Mouse (Mus musculus): ENCODE results near the gene Tnip3. TPM values are rescaled to one million over a fixed set of nuclear protein-coding genes. Genes with fewer than 3 reads are reported as not detected.
A peak's percentile ranks its signal among the peaks of the same experiment; 100 is the strongest.

The Tnip3 gene
- total RNA-seq, 2 experiments from 2014 or later: not detected

DNA sequence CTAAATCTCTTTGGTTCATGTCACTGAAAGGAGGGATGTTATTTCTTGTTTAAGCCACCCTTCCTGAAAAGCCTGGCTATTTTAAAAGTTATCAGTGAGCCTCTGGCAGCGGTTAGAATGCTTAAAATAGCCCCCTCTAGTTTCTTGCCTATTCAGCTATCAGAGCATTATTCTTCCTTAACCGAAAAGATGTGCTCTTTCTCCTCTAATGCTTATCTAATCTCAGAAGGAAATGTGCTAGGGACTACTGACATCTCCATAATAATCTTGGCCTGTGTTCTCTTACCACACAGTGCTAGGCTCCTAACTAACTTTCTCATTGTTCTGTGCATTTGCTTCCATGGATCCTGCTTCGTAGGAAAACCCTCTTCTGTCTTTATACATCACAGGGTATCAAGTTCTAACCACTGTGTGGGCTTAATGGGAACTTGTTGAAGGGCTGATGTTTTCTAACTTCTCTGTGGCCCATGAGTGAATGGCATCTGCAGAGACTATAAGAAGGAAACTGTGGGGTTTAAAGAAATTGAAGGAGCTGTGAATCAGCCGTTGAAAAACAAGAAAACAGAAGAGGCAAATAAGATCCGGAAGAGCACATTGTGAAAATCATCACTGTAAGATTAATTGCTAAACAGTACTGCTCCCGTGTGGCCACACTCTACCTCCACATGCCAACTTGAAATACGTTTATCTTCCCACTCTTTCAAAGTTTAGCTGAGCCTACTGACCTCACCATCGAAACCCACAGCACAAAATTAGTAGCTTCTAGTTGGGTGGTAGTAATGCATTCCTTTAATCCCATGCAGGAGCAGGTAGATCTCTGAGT, 53.2 kb downstream of the Tnip3 start:
- intact Hi-C loops (cut with DNase I): no loop called here
- no peak for DNase-seq (ENCODE audit: low spot score in 2 of 2)

DNA sequence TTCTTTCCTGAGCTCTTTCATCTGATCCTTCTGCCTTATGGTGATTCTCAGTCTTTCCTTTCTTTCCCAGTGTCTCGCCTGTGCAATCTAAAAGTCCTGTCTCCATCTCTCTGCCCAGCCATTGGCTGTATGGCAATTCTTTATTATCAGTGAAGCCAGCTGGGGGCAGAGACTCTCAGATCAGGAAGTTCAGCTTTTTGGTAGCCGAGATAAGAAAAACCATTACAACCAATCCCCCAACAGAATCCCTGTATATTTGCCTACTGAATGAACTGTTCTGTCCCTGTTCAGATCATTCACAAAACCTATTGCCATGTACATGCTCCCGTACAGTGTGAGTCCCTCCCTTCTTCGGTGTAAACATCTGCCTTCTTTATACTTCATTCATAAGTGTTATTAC, 57.9 kb downstream of the Tnip3 start:
- intact Hi-C loops (cut with DNase I): no loop called here
- no peak for DNase-seq (ENCODE audit: low spot score in 2 of 2)

DNA sequence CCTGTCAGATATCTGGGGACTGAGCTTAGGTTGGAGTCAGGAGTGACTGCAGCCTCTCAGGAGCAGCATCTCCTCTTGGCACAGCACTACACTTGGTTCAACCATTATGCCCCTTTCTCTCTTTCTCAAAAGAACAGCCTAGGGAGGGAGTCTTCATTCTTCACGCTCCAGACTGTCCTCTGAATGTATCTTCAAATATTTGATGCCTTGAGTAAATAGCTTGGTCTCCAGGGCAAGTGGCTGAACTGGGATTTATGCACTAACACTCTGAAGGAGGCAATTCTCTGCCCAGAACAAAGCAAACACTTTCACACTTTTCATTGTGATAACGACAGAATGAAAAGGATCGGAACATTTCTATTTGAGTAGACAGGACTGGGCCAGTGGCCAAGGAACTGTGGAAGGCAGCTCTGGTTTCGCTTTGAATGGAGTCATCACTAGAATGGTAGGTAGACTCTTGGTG, 59.8 kb downstream of the Tnip3 start:
- peak; percentile 62 to 77 for DNase-seq (ENCODE audit: low spot score in 2 of 2)
- intact Hi-C loops (cut with DNase I): no loop called here

DNA sequence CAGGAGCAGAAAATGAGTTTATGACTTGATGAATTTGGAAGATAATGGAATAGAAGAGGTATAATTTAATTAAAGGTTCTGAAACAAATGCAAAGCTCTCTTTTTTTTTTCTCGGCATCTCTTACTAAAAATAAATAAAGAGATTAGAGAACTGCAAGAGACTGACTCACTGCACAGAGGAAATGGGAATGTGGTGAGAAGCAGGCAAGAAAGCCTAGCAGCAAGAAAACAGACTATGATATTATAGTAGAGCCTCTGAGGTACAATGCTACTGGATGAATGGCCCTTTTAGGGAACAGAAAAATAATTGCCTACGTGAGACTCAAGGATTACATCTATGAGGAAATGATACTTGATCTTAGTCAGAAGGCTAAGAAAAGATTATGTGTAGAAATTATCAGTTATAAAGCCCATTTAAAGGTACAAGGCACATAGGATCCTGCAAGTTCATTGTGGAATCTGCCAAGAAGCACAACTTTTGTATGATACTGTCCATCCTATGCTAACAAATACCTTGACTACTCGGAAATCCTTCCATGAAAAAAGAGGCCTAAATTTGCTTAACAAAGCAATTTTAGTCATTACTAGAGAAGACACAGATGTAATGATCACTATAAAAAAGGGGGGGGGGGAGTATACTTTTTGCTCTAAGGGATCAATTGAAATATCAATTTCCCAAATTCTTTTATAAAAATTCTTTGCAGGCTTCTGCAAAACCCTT, 60.4 kb downstream of the Tnip3 start:
- intact Hi-C loops (cut with DNase I): no loop called here
- DNase-seq (ENCODE audit: low spot score in 2 of 2): no peak

DNA sequence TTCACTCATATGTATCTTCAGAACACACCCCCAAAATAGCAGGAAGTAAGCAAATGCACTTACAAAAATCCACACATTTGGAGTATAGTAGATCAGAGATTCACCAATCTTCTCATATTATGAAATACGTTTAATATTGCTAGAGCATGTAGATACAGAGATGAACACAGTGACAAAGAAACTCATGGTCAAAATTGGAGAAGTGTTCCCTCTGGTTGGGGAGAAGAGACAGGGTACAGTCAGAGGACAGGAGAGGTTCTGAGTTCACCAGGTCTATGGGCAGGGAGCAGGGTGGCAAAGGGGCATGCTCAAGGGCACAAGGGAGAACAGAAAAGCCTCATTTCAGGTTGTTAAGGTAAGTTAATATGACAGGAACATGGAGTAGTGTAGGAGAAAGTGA, 63.7 kb downstream of the Tnip3 start:
- DNase-seq (ENCODE audit: low spot score in 2 of 2): no peak
- intact Hi-C loops (cut with DNase I): no loop called here

DNA sequence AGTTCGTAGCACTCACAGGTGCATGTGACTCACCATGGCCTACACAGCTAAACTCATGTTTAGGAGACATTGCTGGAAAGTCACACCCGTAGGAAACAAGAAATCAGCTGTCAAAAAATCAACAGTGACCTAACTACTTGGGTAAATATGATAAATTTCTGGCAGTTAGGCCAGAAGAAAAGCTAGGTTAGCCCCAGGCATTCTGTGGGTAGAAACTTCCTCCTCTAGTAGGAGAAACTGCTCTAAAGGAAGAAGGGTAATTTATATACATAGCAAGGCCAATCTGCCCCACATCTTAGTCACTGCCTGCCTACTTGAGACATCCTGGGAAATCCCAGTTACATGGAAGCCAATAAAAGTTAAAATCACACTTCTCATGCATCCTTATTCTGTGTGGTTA, 64.9 kb downstream of the Tnip3 start:
- intact Hi-C loops (cut with DNase I): no loop called here
- no peak for DNase-seq (ENCODE audit: low spot score in 2 of 2)

DNA sequence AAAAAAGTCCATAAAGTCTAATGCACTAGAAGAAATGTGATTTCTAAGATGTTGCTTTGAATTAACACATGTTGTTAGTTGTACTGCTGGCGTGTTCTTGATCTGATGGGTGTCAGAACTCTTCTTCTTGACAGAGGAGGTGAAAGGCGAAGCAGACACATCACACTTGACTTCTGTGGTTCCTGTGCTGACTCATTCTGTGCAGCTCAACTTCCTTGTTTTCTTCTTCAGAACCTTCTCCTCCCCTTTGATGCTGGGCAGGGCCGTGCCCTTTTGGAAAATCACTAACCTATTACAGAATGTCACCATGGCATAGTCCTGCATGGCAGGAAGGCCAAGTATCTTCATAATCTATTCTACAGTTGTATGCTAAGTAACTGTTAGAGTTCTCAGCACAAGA, 69.1 kb downstream of the Tnip3 start:
- no peak for DNase-seq (ENCODE audit: low spot score in 2 of 2)
- intact Hi-C loops (cut with DNase I): no loop called here

DNA sequence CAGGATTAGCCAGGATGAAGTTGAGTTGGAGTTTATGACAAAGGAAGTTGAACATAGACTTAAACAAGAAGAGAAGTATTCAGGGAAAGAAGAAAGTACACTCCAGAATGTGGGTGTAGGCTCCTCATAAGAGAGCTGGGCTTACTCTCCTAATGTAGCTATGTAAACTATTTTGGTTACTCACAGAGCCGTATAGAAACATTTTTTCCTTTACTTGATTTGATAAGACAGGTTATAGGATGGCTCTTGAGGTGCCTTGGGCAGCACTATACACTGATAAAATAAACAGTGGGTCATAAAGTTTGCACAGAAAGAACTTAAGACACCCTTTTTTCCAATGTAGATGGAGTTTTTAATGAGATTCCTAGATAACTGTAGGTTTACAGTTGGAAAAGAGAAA, 70.3 kb downstream of the Tnip3 start:
- intact Hi-C loops (cut with DNase I): no loop called here
- no peak for DNase-seq (ENCODE audit: low spot score in 2 of 2)

DNA sequence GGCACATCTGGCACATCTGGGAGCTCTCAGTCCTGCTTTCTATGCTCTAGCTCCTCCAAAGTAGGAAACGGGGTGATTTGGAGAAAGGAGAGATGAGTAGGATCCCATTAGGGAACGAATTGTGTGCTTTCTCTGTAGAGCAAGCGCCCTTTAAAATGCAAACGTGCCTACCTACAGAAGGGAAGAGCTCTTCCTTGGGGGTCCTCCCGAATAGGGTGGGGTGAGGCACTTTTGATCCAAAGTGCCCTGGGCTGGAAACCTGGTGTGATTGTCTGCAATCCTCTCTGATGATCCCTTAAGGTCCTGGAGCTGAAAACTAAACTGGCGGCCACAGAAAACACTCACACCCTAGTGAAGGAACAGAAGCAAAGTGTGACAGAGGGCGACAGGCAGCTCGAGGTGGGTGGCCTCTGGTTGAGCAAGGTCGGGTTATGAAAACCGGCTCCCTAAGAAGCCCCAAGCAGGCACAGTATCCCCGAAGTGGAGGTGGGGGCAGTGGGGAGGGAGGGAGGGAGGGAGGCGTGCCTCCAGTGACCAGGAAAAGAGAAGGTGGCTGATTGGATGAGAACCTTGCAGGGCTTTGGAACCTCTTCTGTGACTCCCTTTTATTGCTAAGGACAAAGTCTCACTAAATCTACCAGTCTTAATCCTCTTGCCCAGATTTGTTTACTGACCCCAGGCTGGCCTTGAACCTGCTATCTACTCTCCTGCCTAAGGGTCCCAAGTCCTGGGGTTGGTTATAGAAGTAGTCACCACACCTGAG, 72.1 kb downstream of the Tnip3 start:
- intact Hi-C loops (cut with DNase I): no loop called here
- no peak for DNase-seq (ENCODE audit: low spot score in 2 of 2)

DNA sequence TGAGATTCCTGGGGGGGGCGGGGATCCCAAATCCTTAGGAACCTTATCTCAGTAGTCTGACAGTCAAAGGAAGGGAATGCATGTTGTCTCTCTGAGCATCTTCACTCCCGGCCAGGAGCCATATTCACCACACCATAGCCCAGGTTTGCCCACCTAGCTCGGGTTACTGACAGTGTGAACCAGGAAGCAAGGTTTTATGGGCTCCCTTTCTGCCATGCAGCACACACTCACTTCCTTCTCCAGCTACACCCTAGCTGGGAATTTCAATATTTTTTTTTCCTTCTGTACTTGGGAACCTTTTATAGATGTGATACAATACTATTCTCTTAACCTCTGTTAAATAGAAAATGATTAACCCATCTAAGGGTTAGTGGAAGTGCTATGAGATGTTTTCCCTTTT, 73.4 kb downstream of the Tnip3 start:
- intact Hi-C loops (cut with DNase I): no loop called here
- DNase-seq (ENCODE audit: low spot score in 2 of 2): no peak

DNA sequence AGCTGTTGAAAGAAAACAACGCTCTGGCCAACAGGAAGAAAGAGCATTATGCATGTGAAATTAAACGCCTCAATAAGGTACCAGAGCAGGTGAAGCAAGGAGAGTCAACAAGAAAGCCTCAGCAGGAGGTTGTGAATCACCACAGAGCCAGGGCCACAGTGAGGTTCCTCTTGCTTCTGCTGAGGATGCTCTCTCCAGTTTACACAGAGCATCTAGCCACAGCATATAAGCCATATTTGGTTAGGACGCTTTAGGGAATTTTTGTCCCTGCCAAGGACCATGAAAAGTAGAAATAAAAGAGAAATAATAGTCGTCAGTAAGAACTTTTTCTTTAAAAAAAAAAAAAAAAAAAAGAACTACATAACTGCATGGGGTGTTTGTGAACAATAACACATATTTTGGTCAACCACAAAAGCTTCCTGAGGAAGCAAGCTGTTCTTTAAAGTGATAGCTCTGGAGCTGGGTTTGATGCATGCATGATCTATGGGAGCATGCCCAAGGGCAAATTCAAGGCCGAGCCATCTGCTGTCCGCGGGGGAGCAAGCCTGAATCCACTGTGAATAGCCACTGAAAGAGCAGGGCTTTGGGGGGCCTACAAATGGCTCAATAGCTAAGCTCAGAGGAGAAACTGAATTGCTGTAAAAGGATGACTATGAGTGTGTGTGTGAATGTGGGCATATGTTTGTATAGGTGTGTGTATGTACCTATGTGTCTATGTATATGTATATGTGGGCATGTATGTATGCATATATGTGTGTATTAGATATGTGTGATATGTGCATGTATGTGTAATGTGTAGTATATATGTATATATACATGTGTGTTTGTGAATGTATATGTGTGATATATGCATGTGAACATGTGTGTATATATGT, 75.0 kb downstream of the Tnip3 start:
- intact Hi-C loops (cut with DNase I): no loop called here
- DNase-seq (ENCODE audit: low spot score in 2 of 2): no peak

DNA sequence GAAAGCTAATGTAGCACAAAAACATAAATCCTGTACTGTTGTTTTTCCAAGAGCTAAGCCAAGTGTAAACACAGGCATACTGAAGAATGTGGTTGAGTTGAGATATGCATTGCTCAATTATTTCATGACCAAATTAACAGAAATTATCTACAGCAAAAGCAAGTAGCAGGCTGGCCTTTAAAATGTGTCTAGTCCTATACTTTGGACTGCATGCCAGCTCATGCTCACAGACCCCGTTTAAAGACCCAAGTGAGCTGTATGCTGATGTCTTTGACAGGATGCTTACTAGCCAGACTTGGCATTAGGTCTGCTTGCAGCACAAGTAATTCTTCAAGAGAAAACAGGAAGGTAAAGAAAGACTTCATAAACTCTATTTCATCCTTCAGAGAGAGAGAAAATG, 75.8 kb downstream of the Tnip3 start:
- no peak for DNase-seq (ENCODE audit: low spot score in 2 of 2)
- intact Hi-C loops (cut with DNase I): no loop called here

DNA sequence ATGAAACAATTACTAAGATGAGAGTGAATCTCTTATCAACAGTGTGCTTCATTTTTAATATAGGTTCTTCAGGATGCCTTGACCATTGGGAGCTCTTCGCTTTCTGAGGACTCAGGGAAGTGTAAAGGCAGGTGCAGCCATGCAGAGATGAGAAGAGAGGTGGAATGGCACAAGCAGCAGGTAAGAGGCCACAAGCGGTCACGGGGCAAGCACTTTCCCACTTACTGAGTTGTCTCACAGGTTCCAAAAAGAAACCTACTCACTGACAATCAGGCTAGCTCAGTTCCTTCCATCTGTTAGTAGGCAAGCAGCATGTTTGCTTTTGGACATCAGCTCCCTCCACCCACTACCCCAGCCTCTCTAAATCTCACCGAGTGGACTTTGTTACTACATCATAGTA, 80.7 kb downstream of the Tnip3 start:
- intact Hi-C loops (cut with DNase I): no loop called here
- DNase-seq (ENCODE audit: low spot score in 2 of 2): no peak

DNA sequence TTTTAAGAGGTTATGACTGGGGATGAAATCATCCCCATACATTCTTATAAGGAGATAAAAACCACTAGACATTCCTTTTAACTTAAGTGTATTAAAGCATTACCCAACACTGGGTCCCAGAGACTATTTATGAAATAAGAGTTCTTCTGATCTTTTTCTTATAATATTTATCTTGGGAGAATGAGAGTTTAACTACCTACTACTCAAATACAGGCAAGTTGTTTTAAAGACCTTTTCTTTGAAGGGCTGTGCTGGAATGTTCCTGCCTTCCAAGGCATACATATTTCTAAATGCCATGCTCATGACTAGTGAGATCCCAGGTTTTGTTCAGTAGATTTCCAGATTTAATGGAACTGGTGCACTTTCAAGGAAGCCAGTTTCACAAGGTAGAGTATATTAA, 81.8 kb downstream of the Tnip3 start:
- intact Hi-C loops (cut with DNase I): no loop called here

DNA sequence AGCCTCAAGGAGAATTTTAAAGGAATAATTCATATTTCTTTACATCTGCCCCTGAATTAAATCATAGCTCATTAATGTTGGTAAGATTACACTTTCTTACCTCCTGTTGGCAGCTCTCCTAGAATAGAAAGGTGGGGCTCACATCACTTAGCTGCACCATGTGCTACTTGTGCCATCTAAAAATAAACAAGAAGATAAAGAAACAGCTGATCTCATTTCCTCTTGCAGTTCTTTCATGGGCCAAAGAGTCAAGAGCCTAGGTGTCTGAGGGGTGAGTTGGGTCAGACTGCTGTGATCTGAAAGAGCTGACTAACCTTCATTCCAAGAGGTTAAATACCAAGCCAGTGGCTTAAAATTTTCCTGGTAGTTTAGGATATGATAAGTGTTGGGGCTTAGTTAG, 86.7 kb downstream of the Tnip3 start:
- intact Hi-C loops (cut with DNase I): no loop called here
- no peak for DNase-seq (ENCODE audit: low spot score in 2 of 2)

More for the DNA sequence above, 81.8 kb downstream of the Tnip3 start:
- DNase-seq (ENCODE audit: low spot score in 2 of 2): no peak

DNA sequence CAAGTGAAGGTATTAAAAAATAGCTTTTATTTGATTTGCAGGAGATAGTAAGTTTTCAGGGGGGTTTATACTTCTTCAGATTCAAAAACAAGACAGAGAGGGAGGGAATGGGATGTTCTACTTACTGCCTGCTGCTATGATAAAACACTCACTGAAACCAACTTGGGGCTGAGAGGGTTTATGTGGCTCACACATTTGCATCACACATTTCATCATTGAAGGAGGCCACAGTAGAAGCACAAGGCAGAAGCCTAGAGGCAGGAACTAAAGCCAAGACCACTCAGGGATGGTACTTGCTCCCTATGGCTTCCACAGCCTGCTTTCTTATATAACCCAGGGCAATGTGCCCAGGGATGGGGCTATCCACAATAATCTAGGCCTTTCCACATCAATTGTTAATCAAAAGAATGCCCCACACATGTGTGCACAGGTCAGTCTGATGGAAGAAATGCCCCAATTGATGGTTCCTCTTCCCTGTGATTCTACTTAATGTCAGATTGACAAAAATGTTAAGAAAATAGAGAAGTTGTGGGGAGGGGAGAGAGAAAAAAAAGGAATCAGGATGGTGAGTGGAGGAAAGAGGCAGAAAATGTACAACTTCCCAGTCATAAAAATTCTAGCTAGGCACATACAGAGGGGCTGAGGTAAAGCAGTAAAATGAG, 88.9 kb downstream of the Tnip3 start:
- intact Hi-C loops (cut with DNase I): no loop called here

DNA sequence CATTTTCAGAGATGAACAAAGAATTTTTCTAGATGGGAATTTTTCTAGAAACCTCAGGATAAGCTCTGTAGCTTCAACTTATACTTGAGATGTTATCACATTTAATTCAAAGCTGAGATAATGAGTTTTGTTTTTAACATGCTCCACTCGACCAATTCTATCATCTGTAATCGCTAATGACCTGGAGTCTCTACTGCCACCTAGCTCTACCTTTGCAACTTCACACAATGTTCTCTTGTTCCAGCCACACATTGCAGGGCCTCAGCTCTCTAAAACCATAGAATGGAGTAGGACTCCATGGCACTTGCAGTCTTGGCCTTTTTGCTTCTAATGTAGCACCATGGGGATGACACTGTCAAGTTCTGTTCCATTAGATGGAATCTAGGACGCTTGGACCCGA, 90.5 kb downstream of the Tnip3 start:
- intact Hi-C loops (cut with DNase I): no loop called here
- DNase-seq (ENCODE audit: low spot score in 2 of 2): no peak

More for the DNA sequence above, 88.9 kb downstream of the Tnip3 start:
- DNase-seq (ENCODE audit: low spot score in 2 of 2): no peak

DNA sequence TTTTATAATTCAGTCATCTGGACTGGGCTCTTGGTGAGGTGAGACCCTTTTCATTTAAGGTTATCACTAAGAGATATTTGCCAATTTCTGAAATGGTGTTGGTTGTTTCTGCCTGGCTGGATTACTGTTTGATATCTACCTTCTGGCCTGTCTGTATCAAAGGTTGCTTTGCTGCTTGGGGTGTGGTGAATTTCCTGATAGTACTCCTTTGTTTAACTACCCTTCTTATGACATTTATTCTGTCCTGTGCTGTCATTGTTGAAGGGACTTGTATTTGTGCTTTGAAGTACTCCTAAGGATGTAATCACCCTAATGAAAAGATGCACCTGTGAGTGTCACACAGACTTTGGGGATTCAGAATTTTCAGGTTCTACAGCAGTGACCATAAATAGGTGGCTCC, 96.1 kb downstream of the Tnip3 start:
- no peak for DNase-seq (ENCODE audit: low spot score in 2 of 2)
- intact Hi-C loops (cut with DNase I): no loop called here

Measured in left cerebral cortex, postnatal 14 days (tissue).